Mouse (Mus musculus) heart, embryonic 15.5 days (tissue): ENCODE data around the gene Ces3b. TPM values are rescaled to one million over a fixed set of nuclear protein-coding genes. Genes with fewer than 3 reads are reported as not detected.
"Not testable (repeated sequence)": the region's sequence is repeated elsewhere in the genome, so short reads cannot be mapped to it uniquely, and the experiment has no call there.

Experiments used
- ATAC-seq: fragments of 200-750 bp; cut with Nextera tagmentation; replicated peaks from 2 replicates; pipeline ENCODE4 v1.8.0; 2017; ENCODE audit warnings: low read depth, moderate TSS enrichment; ENCODE audit not compliant: insufficient number of reproducible peaks, insufficient read depth, low FRiP score
- H3K27ac ChIP-seq: fragments of 300-500 bp; sonication (generic); 2 replicates; pipeline ENCODE4 v1.5.1; 2015; ENCODE audit warnings: mild to moderate bottlenecking, inconsistent platforms
- H3K27me3 ChIP-seq: fragments of 300-500 bp; sonication (generic); 2 replicates; pipeline ENCODE4 v1.6.1; 2015; ENCODE audit warnings: inconsistent platforms
- H3K36me3 ChIP-seq: fragments of 300-500 bp; sonication (generic); 2 replicates; pipeline ENCODE4 v1.6.1; 2015; ENCODE audit warnings: mild to moderate bottlenecking, inconsistent platforms
- H3K4me1 ChIP-seq: fragments of 300-500 bp; sonication (generic); replicated peaks from 2 replicates; pipeline ENCODE4 v1.6.1; 2015; ENCODE audit warnings: inconsistent platforms
- H3K4me2 ChIP-seq: fragments of 300-500 bp; sonication (generic); 2 replicates; pipeline ENCODE4 v1.6.1; 2015; ENCODE audit warnings: inconsistent platforms, mild to moderate bottlenecking, moderate library complexity
- H3K4me3 ChIP-seq: fragments of 300-500 bp; sonication (generic); 2 replicates; pipeline ENCODE4 v1.5.1; 2015; ENCODE audit warnings: mild to moderate bottlenecking, inconsistent platforms
- H3K9ac ChIP-seq: fragments of 300-500 bp; sonication (generic); 2 replicates; pipeline ENCODE4 v1.6.1; 2015; ENCODE audit warnings: mild to moderate bottlenecking, inconsistent platforms
- H3K9me3 ChIP-seq: fragments of 300-500 bp; sonication (generic); replicated peaks from 2 replicates; pipeline ENCODE4 v1.6.1; 2016; ENCODE audit warnings: inconsistent platforms
- WGBS: fragments of 180-500 bp; shearing (Covaris S2); methylation state at CpG from one replicate; pipeline ENCODE4 v1.1.7; 2015; ENCODE audit warnings: mixed read lengths; 5-methylcytosine and 5-hydroxymethylcytosine counted together
- polyA plus RNA-seq: library from polyadenylated mRNA; unstranded; fragments of >200 nt; fragmentation: Nextera tagmentation; extraction: Ambion mirVana; gene quantifications from 2 replicates; pipeline ENCODE4 v1.2.1, GENCODE M21; 2015

Gene Ces3b
- polyA plus RNA-seq: 0.22 and 0.23 TPM in 2 replicates

GRCm38 (mm10) chr8:105083449-105084050, at the start of gene Ces3b:
Gene Ces3b, plus strand, starts transcription at chr8:105083753.
- Histone ChIP-seq H3K4me2 (peak within 1 kb of the TSS; percentile 47), H3K9ac (no peak within 1 kb of the TSS), H3K9me3 (no peaks in the 10 kb centered on the region), H3K4me3 (no peak within 1 kb of the TSS), H3K36me3 (no peaks in the 10 kb centered on the region), H3K4me1 (peaks cover 6% of the 10 kb centered on the region), H3K27me3 (no peaks in the 10 kb centered on the region), H3K27ac (peak within 1 kb of the TSS; percentile 72)
- 30% methylated on average over 7 of the region's 7 CpGs for WGBS
- peak; percentile 69; the same call in 1 of the 2 replicates for ATAC-seq

- no peak overlapping the region for H3K4me3 ChIP-seq
- ATAC-seq: no peak
- H3K4me1 ChIP-seq: no peaks in the 10 kb centered on the region
- 57% methylated on average over 1 of the region's 1 CpGs for WGBS
- no peaks in the 10 kb centered on the region for H3K36me3 ChIP-seq
- H3K4me2 ChIP-seq: no peak overlapping the region
- no peaks in the 10 kb centered on the region for H3K27me3 ChIP-seq
- no peak overlapping the region for H3K27ac ChIP-seq
- H3K9me3 ChIP-seq: no peaks in the 10 kb centered on the region
- no peak overlapping the region for H3K9ac ChIP-seq
Measured at GRCm38 (mm10) chr8:105043510-105043909, 40.0 kb upstream of the Ces3b start.

GRCm38 (mm10) chr8:105045824-105046401, 37.6 kb upstream of the Ces3b start:
- no peaks in the 10 kb centered on the region for H3K4me1 ChIP-seq
- H3K27me3 ChIP-seq: no peaks in the 10 kb centered on the region
- H3K27ac ChIP-seq: no peak overlapping the region
- H3K4me2 ChIP-seq: no peak overlapping the region
- H3K9me3 ChIP-seq: no peaks in the 10 kb centered on the region
- no peak overlapping the region for H3K9ac ChIP-seq
- ATAC-seq: no peak
- H3K4me3 ChIP-seq: no peak overlapping the region
- 77% methylated on average over 3 of the region's 3 CpGs for WGBS
- no peaks in the 10 kb centered on the region for H3K36me3 ChIP-seq

GRCm38 (mm10) chr8:105048371-105048854, 35.1 kb upstream of the Ces3b start, which contains the start of gene Ces3a:
Gene Ces3a, plus strand, starts transcription at chr8:105048601.
- Histone ChIP-seq H3K4me2 (no peak within 1 kb of the TSS), H3K4me3 (no peak within 1 kb of the TSS), H3K36me3 (no peaks in the 10 kb centered on the region), H3K9ac (no peak within 1 kb of the TSS), H3K27ac (no peak within 1 kb of the TSS), H3K27me3 (no peaks in the 10 kb centered on the region), H3K9me3 (no peaks in the 10 kb centered on the region), H3K4me1 (no peaks in the 10 kb centered on the region)
- no peak for ATAC-seq
- WGBS: 66% methylated on average over 3 of the region's 3 CpGs

- no peaks in the 10 kb centered on the region for H3K9me3 ChIP-seq
- H3K27me3 ChIP-seq: no peaks in the 10 kb centered on the region
- H3K36me3 ChIP-seq: no peaks in the 10 kb centered on the region
- H3K9ac ChIP-seq: no peak overlapping the region
- H3K4me2 ChIP-seq: no peak overlapping the region
- H3K4me3 ChIP-seq: no peak overlapping the region
- no peak overlapping the region for H3K27ac ChIP-seq
- H3K4me1 ChIP-seq: no peaks in the 10 kb centered on the region
- WGBS: 92% methylated on average over 4 of the region's 4 CpGs
- ATAC-seq: no peak
Measured at GRCm38 (mm10) chr8:105056211-105056610, 27.3 kb upstream of the Ces3b start.

- H3K27ac ChIP-seq: no peak overlapping the region
- H3K36me3 ChIP-seq: no peaks in the 10 kb centered on the region
- no peak for ATAC-seq
- H3K4me1 ChIP-seq: no peaks in the 10 kb centered on the region
- no peaks in the 10 kb centered on the region for H3K27me3 ChIP-seq
- H3K4me3 ChIP-seq: no peak overlapping the region
- no peak overlapping the region for H3K9ac ChIP-seq
- H3K4me2 ChIP-seq: no peak overlapping the region
- H3K9me3 ChIP-seq: no peaks in the 10 kb centered on the region
Measured at GRCm38 (mm10) chr8:105060056-105060455, 23.5 kb upstream of the Ces3b start.

GRCm38 (mm10) chr8:105066761-105067160, 16.8 kb upstream of the Ces3b start:
- no peak overlapping the region for H3K4me2 ChIP-seq
- H3K4me1 ChIP-seq: no peaks in the 10 kb centered on the region
- 0% methylated on average over 1 of the region's 1 CpGs for WGBS
- no peak overlapping the region for H3K9ac ChIP-seq
- no peaks in the 10 kb centered on the region for H3K36me3 ChIP-seq
- no peaks in the 10 kb centered on the region for H3K27me3 ChIP-seq
- no peak for ATAC-seq
- no peak overlapping the region for H3K4me3 ChIP-seq
- no peaks in the 10 kb centered on the region for H3K9me3 ChIP-seq
- H3K27ac ChIP-seq: no peak overlapping the region

- not testable (repeated sequence) for H3K9me3 ChIP-seq, H3K4me1 ChIP-seq, H3K27me3 ChIP-seq, H3K27ac ChIP-seq, H3K36me3 ChIP-seq, H3K4me3 ChIP-seq, H3K4me2 ChIP-seq, ATAC-seq, H3K9ac ChIP-seq
- WGBS: 60% methylated on average over 7 of the region's 7 CpGs
Measured at GRCm38 (mm10) chr8:105067905-105068304, 15.6 kb upstream of the Ces3b start.

- Histone ChIP-seq H3K4me3 (no peak overlapping the region), H3K4me2 (no peak overlapping the region), H3K27me3 (no peaks in the 10 kb centered on the region), H3K9me3 (no peaks in the 10 kb centered on the region), H3K27ac (no peak overlapping the region), H3K9ac (no peak overlapping the region), H3K36me3 (no peaks in the 10 kb centered on the region), H3K4me1 (no peaks in the 10 kb centered on the region)
- ATAC-seq: no peak
Measured at GRCm38 (mm10) chr8:105068971-105069370, 14.6 kb upstream of the Ces3b start.

GRCm38 (mm10) chr8:105076601-105077000, 7.0 kb upstream of the Ces3b start:
- Histone ChIP-seq H3K4me2 (no peak overlapping the region), H3K4me3 (no peak overlapping the region), H3K27me3 (no peaks in the 10 kb centered on the region), H3K36me3 (no peaks in the 10 kb centered on the region), H3K4me1 (no peaks in the 10 kb centered on the region), H3K9me3 (no peaks in the 10 kb centered on the region), H3K9ac (no peak overlapping the region), H3K27ac (no peak overlapping the region)
- 90% methylated on average over 4 of the region's 4 CpGs for WGBS
- ATAC-seq: no peak

- Histone ChIP-seq H3K27me3 (no peaks in the 10 kb centered on the region), H3K9me3 (no peaks in the 10 kb centered on the region), H3K27ac (no peak overlapping the region), H3K4me1 (no peaks in the 10 kb centered on the region), H3K36me3 (no peaks in the 10 kb centered on the region), H3K9ac (no peak overlapping the region), H3K4me2 (no peak overlapping the region), H3K4me3 (no peak overlapping the region)
- no peak for ATAC-seq
- WGBS: 62% methylated on average over 6 of the region's 6 CpGs
Measured at GRCm38 (mm10) chr8:105077071-105077470, 6.5 kb upstream of the Ces3b start.

- no peak for ATAC-seq
- no peak overlapping the region for H3K9ac ChIP-seq
- no peak overlapping the region for H3K27ac ChIP-seq
- no peaks in the 10 kb centered on the region for H3K36me3 ChIP-seq
- no peaks in the 10 kb centered on the region for H3K9me3 ChIP-seq
- H3K27me3 ChIP-seq: no peaks in the 10 kb centered on the region
- H3K4me2 ChIP-seq: no peak overlapping the region
- WGBS: 80% methylated on average over 5 of the region's 5 CpGs
- peaks cover 6% of the 10 kb centered on the region for H3K4me1 ChIP-seq
- H3K4me3 ChIP-seq: no peak overlapping the region
Measured at GRCm38 (mm10) chr8:105078591-105078990, 5.0 kb upstream of the Ces3b start.
